Mouse (Mus musculus) lung, postnatal 0 days (tissue): ENCODE results near the gene Gm16427. TPM values are rescaled to one million over a fixed set of nuclear protein-coding genes. Genes with fewer than 3 reads are reported as not detected.
"Not testable (repeated sequence)": the region's sequence is repeated elsewhere in the genome, so short reads cannot be mapped to it uniquely, and the experiment has no call there.

ENCODE experiments used
- ATAC-seq: fragments of 200-750 bp; cut with Nextera tagmentation; 2 replicates; pipeline ENCODE4 v1.8.0; 2017; ENCODE audit warnings: moderate library complexity
- DNase-seq: peaks from one replicate; pipeline ENCODE4 v3.0.0-alpha.2; 2016; ENCODE audit warnings: low spot score
- H3K27ac ChIP-seq: fragments of 300-500 bp; sonication (generic); 2 replicates; pipeline ENCODE4 v1.5.1; 2014; ENCODE audit warnings: antibody characterized with exemption, mild to moderate bottlenecking, low read length, mixed read lengths
- H3K27me3 ChIP-seq: fragments of 300-500 bp; sonication (generic); replicated peaks from 2 replicates; pipeline ENCODE4 v1.6.1; 2014; ENCODE audit warnings: low read length, mixed read lengths; ENCODE audit not compliant: insufficient read depth
- H3K36me3 ChIP-seq: fragments of 300-500 bp; sonication (generic); 2 replicates; pipeline ENCODE4 v1.6.1; 2014; ENCODE audit warnings: low read length, mixed read lengths; ENCODE audit not compliant: insufficient read depth
- H3K4me1 ChIP-seq: fragments of 300-500 bp; sonication (generic); 2 replicates; pipeline ENCODE4 v1.6.1; 2014; ENCODE audit warnings: antibody characterized with exemption, low read depth, low read length, mixed read lengths; ENCODE audit not compliant: insufficient read depth
- H3K4me2 ChIP-seq: fragments of 300-500 bp; sonication (generic); replicated peaks from 2 replicates; pipeline ENCODE4 v1.6.1; 2014; ENCODE audit warnings: low read depth, mild to moderate bottlenecking, low read length, moderate library complexity, mixed read lengths
- H3K4me3 ChIP-seq: fragments of 300-500 bp; sonication (generic); 2 replicates; pipeline ENCODE4 v1.5.1; 2014; ENCODE audit warnings: low read depth, low read length
- H3K9ac ChIP-seq: fragments of 300-500 bp; sonication (generic); replicated peaks from 2 replicates; pipeline ENCODE4 v1.6.1; 2014; ENCODE audit warnings: low read depth, mild to moderate bottlenecking
- H3K9me3 ChIP-seq: fragments of 300-500 bp; sonication (generic); 2 replicates; pipeline ENCODE4 v1.6.1; 2016; ENCODE audit warnings: low read length, mixed read lengths
- WGBS: fragments of 180-500 bp; shearing (Covaris S2); extraction: QIAGEN DNeasy Blood & Tissue Kit; methylation state at CpG from one replicate; pipeline ENCODE4 v1.1.7; 2014; 5-methylcytosine and 5-hydroxymethylcytosine counted together
- polyA plus RNA-seq: library from polyadenylated mRNA; unstranded; fragments of >200 nt; fragmentation: Nextera tagmentation; extraction: Ambion mirVana; gene quantifications from 2 replicates; pipeline ENCODE4 v1.2.1, GENCODE M21; 2015

The Gm16427 gene
- polyA plus RNA-seq, result not detected in 2 replicates

- not testable (repeated sequence) for H3K4me2 ChIP-seq, H3K27me3 ChIP-seq, H3K4me3 ChIP-seq, H3K9ac ChIP-seq, DNase-seq, ATAC-seq, H3K36me3 ChIP-seq, H3K4me1 ChIP-seq, H3K27ac ChIP-seq, H3K9me3 ChIP-seq
- WGBS, result 69% methylated on average over 2 of the region's 3 CpGs
Measured at GRCm38 (mm10) chr5:93540100-93540499, at the start of gene Gm16427. Gm16427 (minus strand) TSS chr5:93540200.

Other genes starting within 250 kb of the Gm16427 start
- gene C87414, start 131.4 kb upstream of the Gm16427 start, polyA plus RNA-seq, result not detected in 2 replicates